Mouse (Mus musculus) brain, embryonic 14.5 days (tissue): ENCODE data around the gene Ranbp1.

Experiments used
- CTCF ChIP-seq: fragments of 200-500 bp; IDR thresholded peaks from 2 replicates; pipeline ENCODE4 v1.5.1; 2012; ENCODE audit warnings: inconsistent platforms, mild to moderate bottlenecking, moderate library complexity, borderline replicate concordance; ENCODE audit not compliant: insufficient read depth, insufficient read length; ENCODE audit errors: extremely low read depth
- POLR2A ChIP-seq: fragments of 200-500 bp; IDR thresholded peaks from 2 replicates; pipeline ENCODE4 v1.6.1; 2012; ENCODE audit warnings: mild to moderate bottlenecking, inconsistent platforms, borderline replicate concordance; ENCODE audit not compliant: poor library complexity, insufficient read depth, insufficient read length, severe bottlenecking; ENCODE audit errors: extremely low read depth

DNA sequence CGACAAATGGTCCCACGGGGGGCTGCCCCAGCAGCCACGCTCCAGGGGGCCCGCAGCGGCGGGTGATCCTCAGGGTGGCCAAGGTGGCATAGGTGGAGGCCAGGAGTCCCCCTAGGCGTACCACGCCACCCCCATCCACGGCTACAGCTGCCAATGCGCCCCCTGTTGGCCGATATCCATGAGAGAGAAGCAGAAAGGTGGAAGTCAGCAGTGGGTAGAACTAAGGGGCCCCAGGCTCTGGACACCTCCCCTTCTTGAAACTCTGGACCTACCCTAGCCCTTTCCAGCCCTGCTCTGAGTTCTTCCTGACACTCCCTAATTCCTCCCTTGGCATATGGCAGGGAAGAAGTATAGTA, 27.0 kb downstream of the Ranbp1 start:
- TF ChIP-seq POLR2A (no peak), CTCF (no peak)
